Mouse (Mus musculus) splenic B cell, adult 2 months (primary cell): Measurements from ENCODE around the gene Hspa1a.

Source experiments
- DNase-seq: peaks from one replicate; pipeline ENCODE4 v3.0.0-alpha.2; 2011; ENCODE audit warnings: low read depth, low spot score
- H3K27me3 ChIP-seq: 2 replicates; pipeline ENCODE4 v1.6.1; 2012; ENCODE audit warnings: mild to moderate bottlenecking, low read length, moderate library complexity, mixed read lengths; ENCODE audit not compliant: control insufficient read depth, poor library complexity, insufficient read depth, severe bottlenecking
- H3K36me3 ChIP-seq: 2 replicates; pipeline ENCODE4 v1.6.1; 2012; ENCODE audit warnings: mild to moderate bottlenecking, low read length, moderate library complexity, mixed read lengths; ENCODE audit not compliant: control insufficient read depth, poor library complexity, insufficient read depth, severe bottlenecking

Hspa1a gene

DNA sequence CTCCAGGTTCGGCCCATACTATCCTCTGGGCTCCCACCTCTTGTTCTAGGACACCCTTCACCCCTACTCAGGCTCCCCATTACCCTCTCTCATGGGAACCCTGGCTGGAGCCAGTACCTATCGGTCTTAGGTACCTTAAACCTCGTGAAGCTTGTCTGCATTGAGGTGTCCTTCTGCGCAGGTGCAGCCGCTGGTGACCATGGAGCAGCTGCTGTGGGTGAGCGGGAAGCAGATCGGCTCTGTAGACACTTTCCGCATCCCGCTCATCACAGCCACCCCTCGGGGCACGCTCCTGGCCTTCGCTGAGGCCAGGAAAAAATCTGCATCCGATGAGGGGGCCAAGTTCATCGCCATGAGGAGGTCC is 40.2 kb downstream of the Hspa1a start:
- peak; percentile 57 for DNase-seq
- H3K36me3 ChIP-seq: peaks cover 13% of the 10 kb centered on the region
- no peaks in the 10 kb centered on the region for H3K27me3 ChIP-seq

DNA sequence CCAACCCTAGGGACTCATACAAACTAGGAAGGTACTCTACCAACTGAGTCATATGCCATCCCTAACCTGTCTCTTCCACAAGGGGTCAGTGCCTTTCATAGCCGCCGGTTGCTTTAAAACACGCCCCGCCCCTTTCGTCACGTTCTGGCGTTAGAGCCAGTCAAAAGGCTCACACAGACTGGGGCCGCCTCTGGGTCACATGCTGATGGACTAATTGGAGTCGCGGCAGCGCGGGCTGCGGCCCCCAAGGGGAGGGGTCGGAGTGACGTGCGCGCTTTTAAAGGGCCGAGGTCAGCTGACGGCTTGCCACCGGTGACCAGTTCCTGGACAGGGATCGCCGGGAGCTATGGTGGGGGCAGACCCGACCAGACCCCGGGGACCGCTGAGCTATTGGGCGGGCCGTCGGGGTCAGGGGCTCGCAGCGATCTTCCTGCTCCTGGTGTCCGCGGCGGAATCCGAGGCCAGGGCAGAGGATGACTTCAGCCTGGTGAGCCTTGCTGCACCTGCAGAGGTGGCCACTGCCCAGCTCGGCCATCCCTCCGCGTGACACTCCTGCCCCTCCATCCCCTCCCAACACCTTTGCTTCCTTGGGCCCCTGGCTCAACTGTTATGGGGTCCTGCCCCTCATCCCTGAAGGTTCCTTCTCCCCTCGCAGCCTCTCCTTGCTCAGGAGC is 40.8 kb downstream of the Hspa1a start, which contains the start of gene Neu1:
Gene Neu1, plus strand, starts transcription at position 193 of the 674 bp plus-strand sequence.
- DNase-seq: peak; percentile 98
- H3K36me3 ChIP-seq: peaks cover 13% of the 10 kb centered on the region
- H3K27me3 ChIP-seq: no peaks in the 10 kb centered on the region

DNA sequence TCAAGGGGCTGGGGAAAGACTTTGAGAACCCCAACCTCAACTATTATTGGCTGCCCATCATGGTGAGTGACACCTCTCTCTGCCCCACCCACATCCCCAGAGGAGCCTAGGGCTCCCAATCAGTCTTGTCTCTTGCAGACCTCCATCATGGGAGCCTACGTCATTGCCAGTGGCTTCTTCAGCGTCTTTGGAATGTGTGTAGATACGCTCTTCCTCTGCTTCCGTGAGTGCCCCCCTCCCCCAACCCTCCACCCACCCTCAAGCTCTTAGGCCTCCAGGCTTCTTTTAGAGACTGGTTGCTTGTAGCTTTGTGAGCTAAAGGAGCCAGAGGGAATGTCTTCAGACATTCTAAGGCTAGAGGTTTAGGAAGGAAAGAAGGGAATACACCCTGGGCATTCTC is 43.1 kb downstream of the Hspa1a start:
- no peak for DNase-seq
- H3K27me3 ChIP-seq: no peaks in the 10 kb centered on the region
- H3K36me3 ChIP-seq: 0 out of 2 replicates have a peak, but pooled peaks cover 2% of the 10 kb centered on the region

DNA sequence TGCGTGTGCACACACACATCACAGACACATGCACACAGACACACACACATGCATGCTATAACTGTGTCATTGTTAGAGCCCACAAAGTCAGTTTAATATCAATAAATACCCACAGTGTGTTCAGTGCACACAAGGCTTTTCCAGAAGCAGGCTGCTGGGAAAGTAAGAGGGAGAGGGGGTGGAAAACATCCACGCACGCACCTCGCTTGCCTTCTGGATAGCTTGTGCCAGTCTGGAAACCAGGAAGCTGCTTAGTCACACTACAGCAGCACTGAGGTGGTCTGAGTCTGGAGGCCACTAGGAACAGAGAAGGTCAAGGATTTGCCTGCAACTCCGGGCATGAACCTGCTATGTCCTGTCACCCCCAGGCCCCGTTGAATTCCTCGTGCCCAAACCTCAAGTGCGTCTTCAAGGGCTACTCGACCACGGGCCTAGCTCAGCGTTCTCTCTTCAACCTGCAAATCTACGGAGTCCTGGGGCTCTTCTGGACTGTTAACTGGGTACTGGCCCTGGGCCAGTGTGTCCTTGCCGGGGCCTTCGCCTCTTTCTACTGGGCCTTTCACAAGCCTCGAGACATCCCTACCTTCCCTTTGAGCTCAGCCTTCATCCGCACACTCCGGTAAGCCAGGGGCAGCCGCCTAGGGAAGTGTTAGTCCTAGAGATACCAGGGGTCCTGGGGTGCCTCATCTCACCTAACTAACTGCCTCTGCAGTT is 44.5 kb downstream of the Hspa1a start:
- no peak for DNase-seq
- no peaks in the 10 kb centered on the region for H3K27me3 ChIP-seq
- H3K36me3 ChIP-seq: no peaks in the 10 kb centered on the region

- no peaks in the 10 kb centered on the region for H3K36me3 ChIP-seq
- H3K27me3 ChIP-seq: no peaks in the 10 kb centered on the region
- no peak for DNase-seq
Observed at GRCm38 (mm10) chr17:34924258-34924657, 47.7 kb downstream of the Hspa1a start.

DNA sequence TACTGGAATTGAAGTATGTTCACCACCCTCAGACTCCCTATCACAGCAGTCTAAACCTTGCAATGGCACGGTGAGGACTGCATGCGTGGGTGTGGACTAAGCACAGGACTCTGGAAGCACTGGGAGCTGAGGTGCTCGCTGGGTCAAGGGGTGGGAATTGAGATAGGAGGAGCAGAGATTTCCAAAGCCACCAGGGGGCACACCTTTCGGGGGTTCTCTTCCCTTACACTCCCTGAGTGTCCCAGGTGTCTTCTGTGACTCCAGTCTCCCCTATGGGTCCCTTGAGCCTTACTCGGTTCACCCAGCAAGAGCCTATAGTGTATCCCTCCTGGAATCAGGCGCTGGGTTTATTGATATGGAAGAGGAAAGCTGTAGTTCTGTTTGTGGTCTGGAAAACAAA is 49.0 kb downstream of the Hspa1a start:
- no peaks in the 10 kb centered on the region for H3K36me3 ChIP-seq
- no peaks in the 10 kb centered on the region for H3K27me3 ChIP-seq
- DNase-seq: no peak
